Mouse (Mus musculus) limb, embryonic 13.5 days (tissue): ENCODE data around the gene Akr1b7. TPM values are rescaled to one million over a fixed set of nuclear protein-coding genes. Genes with fewer than 3 reads are reported as not detected.

Experiments used
- ATAC-seq: fragments of 200-750 bp; cut with Nextera tagmentation; 2 replicates; pipeline ENCODE4 v1.8.0; 2017; ENCODE audit warnings: low read depth, moderate number of reproducible peaks, moderate TSS enrichment; ENCODE audit not compliant: low FRiP score
- H3K27ac ChIP-seq: fragments of 300-500 bp; sonication (generic); 2 replicates; pipeline ENCODE4 v1.5.1; 2015; ENCODE audit warnings: inconsistent platforms, mild to moderate bottlenecking, moderate library complexity
- H3K27me3 ChIP-seq: fragments of 300-500 bp; sonication (generic); 2 replicates; pipeline ENCODE4 v1.6.1; 2015; ENCODE audit warnings: mild to moderate bottlenecking, inconsistent platforms
- H3K36me3 ChIP-seq: fragments of 300-500 bp; sonication (generic); 2 replicates; pipeline ENCODE4 v1.6.1; 2015; ENCODE audit warnings: inconsistent platforms, mild to moderate bottlenecking, moderate library complexity
- H3K4me1 ChIP-seq: fragments of 300-500 bp; sonication (generic); 2 replicates; pipeline ENCODE4 v1.6.1; 2015; ENCODE audit warnings: inconsistent platforms
- H3K4me2 ChIP-seq: fragments of 300-500 bp; sonication (generic); replicated peaks from 2 replicates; pipeline ENCODE4 v1.6.1; 2015; ENCODE audit warnings: inconsistent platforms, mild to moderate bottlenecking, moderate library complexity
- H3K4me3 ChIP-seq: fragments of 300-500 bp; sonication (generic); 2 replicates; pipeline ENCODE4 v1.5.1; 2015; ENCODE audit warnings: moderate library complexity, mild to moderate bottlenecking, inconsistent platforms
- H3K9ac ChIP-seq: fragments of 300-500 bp; sonication (generic); 2 replicates; pipeline ENCODE4 v1.6.1; 2015; ENCODE audit warnings: mild to moderate bottlenecking, inconsistent platforms
- H3K9me3 ChIP-seq: fragments of 300-500 bp; sonication (generic); 2 replicates; pipeline ENCODE4 v1.6.1; 2016; ENCODE audit warnings: inconsistent platforms
- WGBS: fragments of 180-500 bp; shearing (Covaris S2); methylation state at CpG from one replicate; pipeline ENCODE4 v1.1.7; 2015; 5-methylcytosine and 5-hydroxymethylcytosine counted together
- polyA plus RNA-seq: library from polyadenylated mRNA; unstranded; fragments of >200 nt; fragmentation: Nextera tagmentation; extraction: Ambion mirVana; gene quantifications from 2 replicates; pipeline ENCODE4 v1.2.1, GENCODE M21; 2015

The Akr1b7 gene
- polyA plus RNA-seq, 1 experiment from 2014 or later = not detected

- ATAC-seq = no peak
- H3K9me3 ChIP-seq = no peaks in the 10 kb centered on the region
Measured at GRCm38 (mm10) chr6:34447961-34448360, 35.8 kb downstream of the Akr1b7 start.

GRCm38 (mm10) chr6:34448696-34449095 is 36.6 kb downstream of the Akr1b7 start:
- no peak for ATAC-seq
- Histone ChIP-seq H3K27ac (no peak overlapping the region), H3K4me2 (no peak overlapping the region), H3K4me3 (no peak overlapping the region), H3K9me3 (no peaks in the 10 kb centered on the region), H3K27me3 (peaks cover 7% of the 10 kb centered on the region; the same call in 1 of the 2 replicates), H3K4me1 (no peaks in the 10 kb centered on the region), H3K36me3 (no peaks in the 10 kb centered on the region), H3K9ac (no peak overlapping the region)
- WGBS = 70% methylated on average over 1 of the region's 1 CpGs

More at GRCm38 (mm10) chr6:34447961-34448360, 35.8 kb downstream of the Akr1b7 start:
- Histone ChIP-seq H3K27ac (no peak overlapping the region), H3K4me1 (no peaks in the 10 kb centered on the region), H3K4me3 (no peak overlapping the region), H3K4me2 (no peak overlapping the region), H3K9ac (no peak overlapping the region), H3K27me3 (peaks cover 7% of the 10 kb centered on the region; the same call in 1 of the 2 replicates), H3K36me3 (no peaks in the 10 kb centered on the region)
- 11% methylated on average over 2 of the region's 2 CpGs for WGBS

- H3K4me3 ChIP-seq = no peak overlapping the region
- peaks cover 7% of the 10 kb centered on the region; the same call in 1 of the 2 replicates for H3K27me3 ChIP-seq
- H3K4me1 ChIP-seq = no peaks in the 10 kb centered on the region
- 72% methylated on average over 7 of the region's 7 CpGs for WGBS
- H3K9ac ChIP-seq = no peak overlapping the region
- H3K36me3 ChIP-seq = no peaks in the 10 kb centered on the region
- no peak for ATAC-seq
- no peaks in the 10 kb centered on the region for H3K9me3 ChIP-seq
- no peak overlapping the region for H3K4me2 ChIP-seq
- no peak overlapping the region for H3K27ac ChIP-seq
Measured at GRCm38 (mm10) chr6:34452963-34453770, 41.0 kb downstream of the Akr1b7 start.

GRCm38 (mm10) chr6:34459456-34459855 is 47.3 kb downstream of the Akr1b7 start:
- Histone ChIP-seq H3K36me3 (no peaks in the 10 kb centered on the region), H3K9me3 (no peaks in the 10 kb centered on the region), H3K4me2 (no peak overlapping the region), H3K4me3 (no peak overlapping the region), H3K27me3 (no peaks in the 10 kb centered on the region), H3K9ac (no peak overlapping the region), H3K27ac (no peak overlapping the region), H3K4me1 (no peaks in the 10 kb centered on the region)
- ATAC-seq = no peak

- Histone ChIP-seq H3K27me3 (no peaks in the 10 kb centered on the region), H3K36me3 (no peaks in the 10 kb centered on the region), H3K9me3 (no peaks in the 10 kb centered on the region), H3K4me3 (no peak overlapping the region), H3K27ac (no peak overlapping the region), H3K9ac (no peak overlapping the region), H3K4me2 (no peak overlapping the region), H3K4me1 (no peaks in the 10 kb centered on the region)
- ATAC-seq = no peak
- 51% methylated on average over 4 of the region's 4 CpGs for WGBS
Measured at GRCm38 (mm10) chr6:34460651-34461050, 48.5 kb downstream of the Akr1b7 start.

- H3K9ac ChIP-seq = no peak overlapping the region
- WGBS = 70% methylated on average over 4 of the region's 4 CpGs
- no peaks in the 10 kb centered on the region for H3K27me3 ChIP-seq
- H3K36me3 ChIP-seq = no peaks in the 10 kb centered on the region
- no peak overlapping the region for H3K27ac ChIP-seq
- H3K4me1 ChIP-seq = no peaks in the 10 kb centered on the region
- no peaks in the 10 kb centered on the region for H3K9me3 ChIP-seq
- ATAC-seq = no peak
- no peak overlapping the region for H3K4me3 ChIP-seq
- no peak overlapping the region for H3K4me2 ChIP-seq
Measured at GRCm38 (mm10) chr6:34463582-34463981, 51.4 kb downstream of the Akr1b7 start.

GRCm38 (mm10) chr6:34471434-34472110 is 59.4 kb downstream of the Akr1b7 start:
- Histone ChIP-seq H3K27ac (no peak overlapping the region), H3K27me3 (no peaks in the 10 kb centered on the region), H3K36me3 (no peaks in the 10 kb centered on the region), H3K4me1 (peaks cover 2% of the 10 kb centered on the region; the same call in 1 of the 2 replicates), H3K9ac (no peak overlapping the region), H3K4me2 (no peak overlapping the region), H3K4me3 (no peak overlapping the region), H3K9me3 (no peaks in the 10 kb centered on the region)
- no peak for ATAC-seq
- WGBS = 67% methylated on average over 12 of the region's 12 CpGs

Other genes starting within 250 kb of the Akr1b7 start
- 45.7 and 50.8 TPM in 2 replicates for gene Slc35b4, start 235.2 kb upstream of the Akr1b7 start, polyA plus RNA-seq
- gene Akr1b3, start 94.9 kb upstream of the Akr1b7 start, polyA plus RNA-seq = 196 and 199 TPM in 2 replicates
- gene Akr1b8, start 58.2 kb upstream of the Akr1b7 start, polyA plus RNA-seq = 9.0 and 10.0 TPM in 2 replicates
- gene Akr1b10, start 28.1 kb upstream of the Akr1b7 start, polyA plus RNA-seq = 11.2 and 12.1 TPM in 2 replicates
- 41.4 and 47.8 TPM in 2 replicates for gene Bpgm, start 63.9 kb downstream of the Akr1b7 start, polyA plus RNA-seq
- gene Cald1, start 186.2 kb downstream of the Akr1b7 start, polyA plus RNA-seq = 326 and 328 TPM in 2 replicates